Mouse (Mus musculus) olfactory bulb, adult 2 months (tissue): ENCODE data around the gene Grin3b. TPM values are rescaled to one million over a fixed set of nuclear protein-coding genes. Genes with fewer than 3 reads are reported as not detected.

Experiments
- H3K27ac ChIP-seq: fragments of 200-500 bp; 2 replicates; pipeline ENCODE4 v1.5.1; 2012; ENCODE audit warnings: low read depth, low read length; ENCODE audit not compliant: insufficient read depth
- H3K4me1 ChIP-seq: fragments of 200-500 bp; 2 replicates; pipeline ENCODE4 v1.6.1; 2012; ENCODE audit warnings: low read length; ENCODE audit not compliant: control insufficient read depth, insufficient read depth
- H3K4me3 ChIP-seq: fragments of 200-500 bp; 2 replicates; pipeline ENCODE4 v1.5.1; 2012; ENCODE audit warnings: mild to moderate bottlenecking, low read depth, low read length, moderate library complexity; ENCODE audit not compliant: insufficient read depth
- CTCF ChIP-seq: fragments of 200-500 bp; IDR thresholded peaks from 2 replicates; pipeline ENCODE4 v1.5.1; 2012; ENCODE audit warnings: low read depth, mild to moderate bottlenecking, low read length, moderate library complexity; ENCODE audit not compliant: insufficient read depth
- POLR2A ChIP-seq: fragments of 200-500 bp; IDR thresholded peaks from 2 replicates; pipeline ENCODE4 v1.6.1; 2012; ENCODE audit warnings: mild to moderate bottlenecking, low read depth, low read length, moderate library complexity; ENCODE audit not compliant: insufficient read depth
- WGBS: fragments of 180-500 bp; shearing (Covaris S2); methylation state at CpG from one replicate; pipeline ENCODE4 v1.1.7; 2018; 5-methylcytosine and 5-hydroxymethylcytosine counted together
- polyA plus RNA-seq: library from polyadenylated mRNA; stranded (reverse); fragments of >200 nt; gene quantifications from 2 replicates; pipeline ENCODE4 v1.2.4, GENCODE M21; 2012; ENCODE audit warnings: low replicate concordance; ENCODE audit not compliant: missing spikeins, insufficient read depth, insufficient read length

The Grin3b gene
- polyA plus RNA-seq, 1 experiment, result not detected

- no peak overlapping the region for H3K4me3 ChIP-seq
- 28% methylated on average over 15 of the region's 15 CpGs for whole genome bisulfite sequencing
- no peak for TF ChIP-seq CTCF
- no peak for TF ChIP-seq POLR2A
- H3K4me1 ChIP-seq, result peaks cover 20% of the 10 kb centered on the region
- H3K27ac ChIP-seq, result no peak overlapping the region
These were observed 19.4 kb downstream of the Grin3b start for GRCm38 (mm10) chr10:79989870-79990269.

DNA sequence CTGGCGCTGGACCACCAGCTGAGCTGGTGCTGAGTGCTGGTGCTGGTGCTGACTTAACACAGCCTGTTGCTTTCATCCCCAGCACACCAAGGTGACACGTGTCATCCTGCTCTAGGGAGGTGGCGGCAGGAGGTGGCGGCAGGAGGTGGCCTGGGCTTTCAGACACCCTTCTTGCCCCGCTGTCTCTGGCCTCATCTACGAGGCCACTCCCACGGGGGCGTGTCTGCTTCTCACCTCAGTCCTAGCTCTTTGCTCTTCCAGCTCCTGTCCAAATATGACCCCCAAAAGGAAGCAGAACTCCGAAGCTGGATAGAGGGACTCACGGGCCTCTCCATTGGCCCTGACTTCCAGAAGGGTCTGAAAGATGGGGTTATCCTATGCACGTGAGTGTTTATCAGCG, 20.6 kb downstream of the Grin3b start:
- Histone ChIP-seq H3K4me3 (no peak overlapping the region), H3K4me1 (peaks cover 21% of the 10 kb centered on the region), H3K27ac (no peak overlapping the region)
- TF ChIP-seq POLR2A (no peak), CTCF (no peak)
- 59% methylated on average over 12 of the region's 12 CpGs for WGBS

DNA sequence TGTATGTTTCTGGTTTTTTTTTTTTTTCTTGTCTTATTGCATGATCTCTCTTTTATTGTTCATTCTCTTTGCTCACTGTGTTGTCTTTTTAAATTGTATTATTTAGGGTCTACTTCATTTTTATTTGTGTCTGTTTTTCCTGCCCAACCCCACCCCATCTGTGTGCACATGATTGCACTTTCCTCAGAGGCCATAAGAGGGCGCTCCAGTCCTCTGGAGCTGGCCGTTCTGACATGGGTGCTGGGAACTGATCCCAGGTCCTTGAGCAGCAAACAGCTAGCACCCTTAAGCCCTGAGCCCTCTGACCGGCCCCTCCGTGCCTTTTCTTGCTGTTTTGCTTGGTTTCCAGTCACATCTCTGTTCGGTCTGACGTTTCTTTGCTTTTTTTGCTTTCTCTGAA, 21.0 kb downstream of the Grin3b start:
- peaks cover 19% of the 10 kb centered on the region for H3K4me1 ChIP-seq
- 93% methylated on average over 6 of the region's 6 CpGs for WGBS

DNA sequence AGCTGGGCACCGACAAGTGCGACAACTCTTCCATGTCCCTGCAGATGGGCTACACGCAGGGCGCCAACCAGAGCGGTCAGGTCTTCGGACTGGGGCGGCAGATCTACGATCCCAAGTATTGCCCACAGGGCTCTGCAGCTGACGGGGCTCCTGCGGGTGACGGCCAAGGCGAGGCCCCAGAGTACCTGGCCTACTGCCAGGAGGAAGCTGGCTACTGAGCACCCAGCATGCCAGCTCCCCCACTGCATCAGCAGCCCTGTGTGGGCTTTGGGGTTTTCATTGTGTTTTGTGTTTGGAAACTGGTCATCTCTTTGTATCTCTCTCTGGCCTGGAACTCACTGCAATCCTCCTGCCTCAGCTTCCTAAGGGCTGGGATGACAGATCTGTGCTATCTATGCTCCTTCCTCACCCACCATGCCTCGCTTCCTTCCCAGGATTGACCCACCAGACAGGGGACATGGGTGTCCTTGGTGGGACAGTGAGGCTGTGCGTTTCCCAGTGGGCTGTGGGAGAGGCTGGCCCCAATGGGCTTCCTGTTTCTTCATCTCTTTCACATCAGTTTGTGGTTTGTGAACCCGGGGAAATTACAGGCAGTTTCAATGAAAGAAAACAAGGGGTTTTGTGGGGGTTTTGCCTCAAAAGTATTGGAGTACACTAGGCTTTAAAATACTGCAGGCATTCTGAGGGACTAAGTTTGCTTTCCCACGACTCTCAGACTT, 24.0 kb downstream of the Grin3b start:
- WGBS, result 63% methylated on average over 16 of the region's 16 CpGs
- Histone ChIP-seq H3K4me1 (peaks cover 16% of the 10 kb centered on the region), H3K27ac (no peak overlapping the region), H3K4me3 (no peak overlapping the region)
- no peak for TF ChIP-seq POLR2A
- no peak for TF ChIP-seq CTCF

More for the DNA sequence above, 21.0 kb downstream of the Grin3b start:
- no peak for TF ChIP-seq POLR2A
- TF ChIP-seq CTCF, result no peak
- Histone ChIP-seq H3K4me3 (no peak overlapping the region), H3K27ac (no peak overlapping the region)

DNA sequence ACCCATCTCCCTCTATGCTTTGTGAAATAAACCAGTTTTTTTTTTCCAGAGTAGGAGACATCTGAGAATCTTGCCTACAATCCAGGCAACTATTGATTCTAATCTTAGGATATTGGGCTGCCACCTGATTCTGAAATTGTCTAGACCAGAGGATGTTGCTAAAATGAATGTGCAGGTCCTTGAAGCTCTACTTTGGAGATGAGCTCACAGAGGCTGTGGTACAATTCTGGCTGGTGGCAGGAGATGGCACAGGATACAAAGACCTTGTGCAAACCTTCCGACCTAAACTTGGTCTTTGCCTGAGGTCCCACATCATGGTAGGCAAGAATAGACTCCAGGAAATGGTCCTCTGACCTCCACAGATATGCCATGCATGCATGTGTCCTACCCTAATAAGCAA, 25.1 kb downstream of the Grin3b start:
- TF ChIP-seq POLR2A (no peak), CTCF (no peak)
- Histone ChIP-seq H3K4me3 (no peak overlapping the region), H3K4me1 (peaks cover 16% of the 10 kb centered on the region), H3K27ac (no peak overlapping the region)
- WGBS, result 74% methylated on average over 1 of the region's 1 CpGs

DNA sequence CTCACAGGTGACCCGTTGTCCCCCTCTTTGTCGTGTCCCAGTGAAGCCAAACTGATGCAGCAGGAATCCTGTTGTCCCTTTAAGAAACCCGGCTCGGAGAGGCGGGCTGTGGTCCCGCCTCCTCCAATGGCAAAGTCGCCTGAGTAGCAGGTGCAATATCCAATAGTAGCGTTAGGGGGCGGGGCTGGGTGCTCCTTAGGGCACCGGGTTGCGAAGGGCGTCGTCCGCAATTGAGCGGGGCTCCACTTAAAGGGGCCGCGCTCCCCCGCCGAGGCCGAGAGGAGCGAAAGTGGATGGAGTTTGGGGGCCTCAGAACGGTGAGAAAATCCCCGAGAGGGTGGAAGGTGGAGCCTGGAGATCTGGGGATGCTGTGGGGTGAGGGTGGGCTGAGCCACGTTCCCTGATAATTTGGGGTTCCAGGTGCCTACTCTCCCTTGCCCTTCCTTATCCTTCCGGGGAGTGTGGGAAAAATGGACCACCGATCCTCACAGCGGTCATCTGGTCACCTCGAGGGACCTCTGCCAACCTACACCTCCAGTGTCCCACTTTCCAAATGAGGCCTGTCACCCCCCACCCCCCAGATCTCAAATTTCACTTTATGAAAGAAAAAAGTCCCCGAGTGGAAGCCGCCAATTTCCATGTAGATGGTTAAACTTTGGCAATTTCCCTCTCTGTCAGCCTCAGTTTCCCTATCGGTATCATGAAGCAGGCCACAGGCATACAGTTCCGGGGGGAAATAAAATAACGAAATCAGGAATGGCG, 25.9 kb downstream of the Grin3b start, which contains the start of gene Abca7:
TSS of gene Abca7 (plus strand) at position 223 of the 762 bp plus-strand sequence.
- Histone ChIP-seq H3K4me3 (peak within 1 kb of the TSS; percentile 72), H3K4me1 (peaks cover 16% of the 10 kb centered on the region), H3K27ac (peak within 1 kb of the TSS; percentile 38; the same call in 1 of the 2 replicates)
- under 1% methylated on average over 34 of the region's 34 CpGs for WGBS
- TF ChIP-seq CTCF, result no peak

DNA sequence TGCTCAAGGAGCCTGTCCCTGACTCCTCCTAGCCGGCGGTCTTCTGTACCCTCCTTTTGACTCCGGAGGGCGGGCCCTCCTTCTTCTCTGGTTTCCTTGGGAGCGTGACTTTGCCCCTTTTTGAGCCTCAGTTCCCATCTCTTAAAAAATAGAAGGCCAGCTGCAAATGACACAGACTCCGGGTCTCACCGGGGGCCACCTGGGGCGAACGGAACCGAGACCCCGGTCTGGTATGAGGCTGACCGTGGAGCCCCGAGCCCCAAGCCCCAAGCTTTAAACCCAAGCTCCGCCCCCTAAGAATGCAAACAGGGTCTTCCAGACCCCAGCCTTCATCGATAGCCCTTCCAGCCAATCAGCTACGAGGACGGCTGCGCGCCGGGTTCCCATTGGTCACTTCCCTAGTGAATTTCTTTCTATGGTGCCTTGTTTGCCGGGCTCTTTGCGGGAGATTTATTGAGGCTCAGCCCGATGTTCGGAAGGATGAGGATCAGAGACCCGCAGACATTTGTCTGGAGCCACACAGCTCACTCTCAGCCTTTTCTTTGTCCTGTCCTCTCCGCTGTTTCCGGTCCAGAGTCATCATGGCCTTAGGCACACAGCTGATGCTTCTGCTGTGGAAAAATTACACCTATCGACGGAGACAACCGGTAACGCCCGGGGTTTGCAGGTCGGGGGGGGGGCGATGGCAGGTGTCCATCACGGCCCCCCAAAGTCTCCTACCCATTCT, 26.7 kb downstream of the Grin3b start:
- Histone ChIP-seq H3K4me3 (peak overlapping the region; percentile 72), H3K27ac (no peak overlapping the region), H3K4me1 (peaks cover 16% of the 10 kb centered on the region)
- WGBS, result under 1% methylated on average over 35 of the region's 35 CpGs
- no peak; the same call in 1 of the 2 replicates for TF ChIP-seq POLR2A
- no peak for TF ChIP-seq CTCF

DNA sequence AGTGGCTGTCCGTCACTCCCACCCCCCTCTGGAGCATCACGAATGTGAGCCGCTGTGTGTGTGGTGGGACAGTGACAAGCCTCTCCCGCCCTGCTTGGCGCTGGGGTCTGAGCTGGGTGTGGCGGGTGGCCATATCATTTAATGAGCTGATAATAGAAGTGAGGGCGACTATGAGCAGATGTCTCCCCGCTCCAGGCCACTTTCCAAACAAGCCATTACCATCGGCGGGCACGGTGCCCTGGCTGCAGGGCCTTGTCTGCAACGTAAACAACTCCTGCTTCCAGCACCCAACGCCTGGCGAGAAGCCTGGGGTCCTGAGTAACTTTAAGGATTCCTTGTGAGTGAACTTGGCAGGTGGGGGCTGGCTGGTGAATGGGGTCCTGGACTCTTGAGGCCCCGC, 27.3 kb downstream of the Grin3b start:
- Histone ChIP-seq H3K4me1 (peaks cover 16% of the 10 kb centered on the region), H3K4me3 (peak overlapping the region; percentile 72), H3K27ac (no peak overlapping the region)
- WGBS, result 10% methylated on average over 15 of the region's 15 CpGs
- TF ChIP-seq POLR2A (no peak), CTCF (no peak)
